Mouse (Mus musculus): ENCODE results near the gene Clca3a1.

DNA sequence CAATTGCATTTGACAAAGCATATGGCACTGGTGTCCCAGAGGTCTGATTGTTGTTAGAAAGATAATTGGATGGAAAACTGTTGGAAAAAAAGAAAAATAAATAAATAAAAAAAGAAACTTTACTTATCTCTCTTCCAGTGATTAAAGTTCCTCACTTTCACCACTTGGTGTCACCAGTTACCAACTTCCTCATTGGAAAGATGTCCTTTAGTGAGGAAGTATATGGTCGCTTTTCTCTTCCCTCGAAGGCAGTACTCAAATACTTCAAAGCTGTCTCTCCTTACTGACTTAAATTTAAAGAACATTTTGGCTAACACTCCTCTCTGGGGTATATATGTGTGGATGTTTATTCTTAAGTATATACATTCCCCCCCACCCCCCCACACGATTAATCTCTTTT lies 68.7 kb downstream of the Clca3a1 start:
- TF ChIP-seq CTCF (conservative IDR thresholded peaks at IDR 0.05 in 1 of 2, IDR thresholded peaks at IDR 0.05 in 1 of 2; ENCODE audit: low read depth in 2 of 2, low read length in 2 of 2) (peak; percentile 55 to 96; a peak in 3 of 4 replicates), POLR2A (IDR thresholded peaks at IDR 0.05; ENCODE audit: low read depth, low read length) (no peak; the same call in 1 of the 2 replicates), ZC3H11A (IDR thresholded peaks at IDR 0.05; ENCODE audit: low read depth, low read length) (peak; percentile 29; the same call in 1 of the 2 replicates), SIN3A (IDR thresholded peaks at IDR 0.05; ENCODE audit: low read length) (no peak), USF1 (IDR thresholded peaks at IDR 0.05; ENCODE audit: low read depth, low read length) (no peak), KAT2A (IDR thresholded peaks at IDR 0.05; ENCODE audit: insufficient replicate concordance, low read length) (no peak)

All from CH12.LX (cell line).